Mouse (Mus musculus): ENCODE results near the gene Rpl27a.

Gene Rpl27a

GRCm38 (mm10) chr7:109566327-109566726 lies 47.4 kb downstream of the Rpl27a start:
- no peak for DNase-seq

GRCm38 (mm10) chr7:109566841-109567768 lies 48.2 kb downstream of the Rpl27a start:
- DNase-seq = no peak

GRCm38 (mm10) chr7:109568391-109568892 lies 49.5 kb downstream of the Rpl27a start:
- DNase-seq = no peak
